Mouse (Mus musculus) frontal cortex, adult (tissue): ENCODE measurements around the gene Iah1.

Experiments
- ATAC-seq: cut with Nextera tagmentation; 2 replicates; pipeline ENCODE4 v1.9.2; 2017; ENCODE audit warnings: mild to moderate bottlenecking, moderate library complexity, mixed read lengths; ENCODE audit not compliant: low TSS enrichment

The Iah1 gene

GRCm38 (mm10) chr12:21315923-21316868 is at the start of gene Iah1:
Gene Iah1 (plus strand): TSS chr12:21316389.
- ATAC-seq: peak; percentile 86

- no peak for ATAC-seq
Measured at GRCm38 (mm10) chr12:21266784-21267098, 49.4 kb upstream of the Iah1 start.

- no peak for ATAC-seq
Measured at GRCm38 (mm10) chr12:21268083-21268616, 48.0 kb upstream of the Iah1 start.

GRCm38 (mm10) chr12:21274446-21274845 is 41.7 kb upstream of the Iah1 start:
- ATAC-seq: no peak

GRCm38 (mm10) chr12:21277352-21277864 is 38.8 kb upstream of the Iah1 start:
- no peak for ATAC-seq

- no peak for ATAC-seq
Measured at GRCm38 (mm10) chr12:21284761-21285441, 31.3 kb upstream of the Iah1 start, which contains the start of gene Cpsf3. Gene Cpsf3 (plus strand): TSS chr12:21285391.

- peak; percentile 82 for ATAC-seq
Measured at GRCm38 (mm10) chr12:21285508-21286242, 30.5 kb upstream of the Iah1 start.

- ATAC-seq: peak; percentile 97
Measured at GRCm38 (mm10) chr12:21286243-21286622, 30.0 kb upstream of the Iah1 start, which contains the start of gene Itgb1bp1. Gene Itgb1bp1 (minus strand): TSS chr12:21286284.

GRCm38 (mm10) chr12:21286712-21287650 is 29.2 kb upstream of the Iah1 start:
- peak; percentile 29; the same call in 1 of the 2 replicates for ATAC-seq

GRCm38 (mm10) chr12:21288716-21289395 is 27.3 kb upstream of the Iah1 start:
- ATAC-seq: no peak

- ATAC-seq: no peak
Measured at GRCm38 (mm10) chr12:21289651-21290050, 26.5 kb upstream of the Iah1 start.

GRCm38 (mm10) chr12:21298856-21299255 is 17.3 kb upstream of the Iah1 start:
- no peak for ATAC-seq

- no peak for ATAC-seq
Measured at GRCm38 (mm10) chr12:21301324-21301723, 14.9 kb upstream of the Iah1 start.

GRCm38 (mm10) chr12:21301932-21302331 is 14.3 kb upstream of the Iah1 start:
- ATAC-seq: no peak

- no peak for ATAC-seq
Measured at GRCm38 (mm10) chr12:21302361-21302783, 13.8 kb upstream of the Iah1 start.

- ATAC-seq: no peak
Measured at GRCm38 (mm10) chr12:21305741-21306140, 10.4 kb upstream of the Iah1 start.

- ATAC-seq: no peak
Measured at GRCm38 (mm10) chr12:21306721-21307120, 9.5 kb upstream of the Iah1 start.

- ATAC-seq: no peak
Measured at GRCm38 (mm10) chr12:21312201-21312600, 4.0 kb upstream of the Iah1 start.

- no peak for ATAC-seq
Measured at GRCm38 (mm10) chr12:21316869-21317265, 678 bp downstream of the Iah1 start.
